Mouse (Mus musculus): ENCODE results near the gene Mrpl28.

Mrpl28 gene

DNA sequence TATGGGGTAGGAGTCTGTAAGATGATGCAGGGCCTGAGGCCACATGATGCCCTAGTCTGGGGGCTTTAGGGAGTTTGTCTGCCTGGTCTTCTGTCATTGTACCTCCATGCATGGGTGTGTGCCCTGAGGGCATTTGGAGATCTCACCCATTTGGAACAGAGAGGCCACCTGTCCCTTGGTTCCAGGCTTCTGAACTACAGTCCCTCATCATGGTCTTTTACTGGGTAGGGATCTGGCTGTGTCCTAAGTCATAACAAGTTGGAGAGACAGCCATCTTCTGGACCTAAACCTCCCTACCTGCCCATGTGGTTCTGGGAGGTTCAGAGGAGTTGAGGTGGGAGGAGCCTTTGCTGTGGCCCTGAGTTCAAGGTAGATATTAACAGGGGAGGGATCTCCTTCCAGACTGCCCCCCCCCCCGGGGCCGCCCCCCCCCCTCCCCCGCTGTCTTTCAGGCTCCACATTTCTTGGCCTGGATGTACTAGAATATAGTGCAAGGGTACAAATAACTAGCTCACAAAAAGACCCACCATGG lies 7.3 kb upstream of the Mrpl28 start:
- DNase-seq (ENCODE audit: low read depth, low spot score) = no peak

- no peak for DNase-seq (ENCODE audit: low read depth, low spot score)
Observed at GRCm38 (mm10) chr17:26116503-26117258, 6.6 kb upstream of the Mrpl28 start.

- no peak for DNase-seq (ENCODE audit: low read depth, low spot score)
Observed at GRCm38 (mm10) chr17:26119766-26120710, 3.3 kb upstream of the Mrpl28 start.

DNA sequence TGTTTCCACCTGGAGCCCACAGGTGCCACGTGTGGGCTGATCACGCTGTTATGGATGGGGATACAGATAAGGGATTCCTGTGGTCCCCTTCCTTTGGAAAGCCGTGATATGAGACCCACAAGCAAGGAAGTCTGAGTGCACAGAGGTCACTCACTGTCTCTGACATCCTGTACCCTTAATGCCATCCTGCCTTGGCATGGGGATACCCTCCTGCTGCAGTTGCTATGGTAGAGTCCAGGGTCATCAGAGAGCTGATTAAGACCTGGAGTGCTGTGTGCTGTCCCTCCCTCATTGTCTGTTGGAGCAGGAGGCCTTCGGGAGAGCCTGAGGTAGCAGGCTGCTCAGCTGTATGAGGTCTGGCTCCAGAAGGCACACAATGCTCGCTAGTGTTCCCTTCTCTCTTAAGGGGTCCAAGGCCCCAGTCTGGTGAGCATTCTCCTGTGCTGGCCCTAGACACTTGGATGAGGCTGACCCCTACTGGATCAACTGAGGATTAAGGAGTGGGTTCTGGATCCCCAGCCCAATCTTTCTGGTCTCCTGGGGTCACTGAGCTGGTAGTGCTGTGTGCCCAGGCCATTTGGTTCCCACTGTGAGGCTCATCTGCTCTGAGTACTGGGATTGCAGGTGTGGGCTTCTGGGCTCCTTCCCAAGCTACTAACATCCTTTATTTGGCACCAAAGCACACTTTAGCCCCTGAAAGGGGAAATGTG lies 714 bp upstream of the Mrpl28 start:
- no peak for DNase-seq (ENCODE audit: low read depth, low spot score)

DNA sequence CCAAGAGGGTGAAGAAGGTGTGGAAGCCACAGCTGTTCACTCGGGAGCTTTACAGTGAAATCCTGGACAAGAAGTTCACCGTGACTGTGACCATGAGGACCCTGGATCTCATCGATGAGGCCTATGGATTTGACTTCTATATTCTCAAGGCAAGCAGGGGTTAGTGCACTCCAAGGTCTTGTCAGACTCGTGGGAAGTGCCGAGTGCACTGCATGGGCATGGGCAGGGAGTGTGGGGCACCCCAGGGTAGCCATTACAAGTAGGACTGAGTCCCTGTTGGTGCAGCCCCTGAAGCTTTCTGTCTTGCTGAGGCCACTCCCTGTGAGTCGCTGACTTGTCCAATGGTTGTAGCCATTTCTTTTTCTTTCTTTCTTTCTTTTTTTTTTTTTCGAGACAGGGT lies 1.3 kb downstream of the Mrpl28 start:
- DNase-seq (ENCODE audit: low read depth, low spot score) = no peak

DNA sequence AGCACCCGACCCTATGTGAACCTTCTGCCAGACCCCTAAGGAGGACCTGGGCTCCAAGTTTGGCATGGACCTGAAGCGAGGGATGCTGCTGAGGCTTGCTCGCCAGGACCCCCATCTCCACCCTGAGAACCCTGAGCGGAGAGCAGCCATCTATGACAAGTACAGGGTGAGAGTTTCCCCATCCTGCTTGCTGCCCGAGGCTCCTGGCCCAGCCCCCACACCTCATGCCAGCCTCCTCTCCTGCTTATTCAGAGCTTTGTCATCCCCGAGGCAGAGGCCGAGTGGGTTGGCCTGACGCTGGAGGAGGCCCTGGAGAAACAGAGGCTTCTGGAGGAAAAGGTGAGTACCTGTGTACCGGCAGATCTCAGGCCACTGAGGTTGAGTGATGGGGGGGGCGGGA lies 1.9 kb downstream of the Mrpl28 start:
- no peak for DNase-seq (ENCODE audit: low read depth, low spot score)

DNA sequence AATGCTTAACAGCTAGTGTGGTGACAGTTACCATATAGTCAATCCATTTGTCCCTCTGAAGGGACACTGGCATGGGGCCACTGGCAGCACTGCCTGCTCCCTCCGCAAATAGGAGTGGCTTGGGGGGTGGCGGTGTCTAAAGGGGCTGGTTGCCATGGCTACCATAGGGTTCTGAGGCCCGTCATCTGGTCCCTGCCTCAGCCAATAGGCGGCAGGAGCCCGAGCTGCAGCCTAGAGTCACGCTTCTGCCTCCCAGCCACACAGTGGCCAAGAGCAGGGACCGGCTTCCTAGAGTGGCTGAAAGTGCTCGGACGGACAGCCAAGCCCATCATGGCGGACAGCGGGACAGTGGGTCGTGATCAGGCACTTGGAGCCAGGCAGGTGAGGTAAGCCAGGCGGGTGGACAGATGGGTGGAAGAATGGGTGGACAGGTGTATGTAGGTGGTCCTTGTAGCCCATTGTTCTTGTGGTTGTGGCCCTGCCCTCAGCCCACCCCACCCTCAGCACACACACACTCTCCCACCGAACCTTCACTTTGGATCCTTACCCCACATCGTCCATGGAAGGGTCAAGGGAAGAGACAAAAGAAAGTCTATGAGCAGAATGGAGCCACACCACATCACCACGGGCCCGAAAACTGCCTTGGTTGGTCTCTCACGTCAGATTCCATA lies 7.9 kb downstream of the Mrpl28 start:
- no peak for DNase-seq (ENCODE audit: low read depth, low spot score)

GRCm38 (mm10) chr17:26131856-26132853 lies 8.9 kb downstream of the Mrpl28 start:
- no peak for DNase-seq (ENCODE audit: low read depth, low spot score)

- no peak for DNase-seq (ENCODE audit: low read depth, low spot score)
Observed at GRCm38 (mm10) chr17:26137106-26137750, 13.9 kb downstream of the Mrpl28 start.

GRCm38 (mm10) chr17:26137751-26138130 lies 14.4 kb downstream of the Mrpl28 start:
- DNase-seq (ENCODE audit: low read depth, low spot score) = no peak

GRCm38 (mm10) chr17:26138239-26138836 lies 15.0 kb downstream of the Mrpl28 start, which contains the start of gene Axin1:
Gene Axin1 (plus strand): TSS chr17:26138688.
- peak; percentile 88 for DNase-seq (ENCODE audit: low read depth, low spot score)

- no peak for DNase-seq (ENCODE audit: low read depth, low spot score)
Observed at GRCm38 (mm10) chr17:26138901-26139381, 15.6 kb downstream of the Mrpl28 start.

- no peak for DNase-seq (ENCODE audit: low read depth, low spot score)
Observed at GRCm38 (mm10) chr17:26142796-26143195, 19.5 kb downstream of the Mrpl28 start.

DNA sequence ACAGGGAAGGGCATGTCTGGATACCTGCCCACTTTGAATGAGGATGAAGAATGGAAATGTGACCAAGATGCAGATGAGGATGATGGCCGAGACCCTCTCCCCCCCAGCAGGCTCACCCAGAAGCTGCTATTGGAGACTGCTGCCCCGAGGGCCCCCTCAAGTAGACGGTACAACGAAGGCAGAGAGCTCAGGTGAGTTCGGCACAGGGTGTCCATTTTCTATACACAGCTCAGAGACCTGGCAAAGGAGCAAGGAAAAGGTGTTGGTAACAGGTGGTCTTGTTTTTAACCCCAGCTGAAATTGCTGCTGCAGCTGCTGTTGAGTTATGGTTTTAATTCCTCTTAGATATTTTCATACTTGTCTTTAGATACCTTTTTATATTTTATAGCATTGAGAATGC lies 20.1 kb downstream of the Mrpl28 start:
- DNase-seq (ENCODE audit: low read depth, low spot score) = no peak

DNA sequence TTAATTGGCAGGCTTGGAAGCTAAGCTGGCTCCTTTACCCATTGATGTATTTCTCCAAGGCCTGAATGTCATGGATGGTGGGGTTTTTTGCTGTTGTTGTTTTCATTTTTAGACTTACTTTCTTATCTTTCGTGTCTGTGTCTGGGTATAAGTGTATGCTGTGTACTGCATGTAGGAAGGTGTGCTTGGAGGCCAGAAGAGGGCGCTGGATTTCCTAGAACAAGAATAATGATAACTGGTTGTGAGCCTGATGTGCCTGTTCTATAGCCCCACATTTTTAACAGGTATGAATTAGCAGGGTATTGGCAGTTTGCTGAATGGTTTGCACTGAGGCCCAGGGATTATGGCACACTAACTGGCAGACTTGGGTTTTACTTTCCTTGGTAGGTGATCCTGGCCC lies 25.8 kb downstream of the Mrpl28 start:
- DNase-seq (ENCODE audit: low read depth, low spot score) = no peak

DNA sequence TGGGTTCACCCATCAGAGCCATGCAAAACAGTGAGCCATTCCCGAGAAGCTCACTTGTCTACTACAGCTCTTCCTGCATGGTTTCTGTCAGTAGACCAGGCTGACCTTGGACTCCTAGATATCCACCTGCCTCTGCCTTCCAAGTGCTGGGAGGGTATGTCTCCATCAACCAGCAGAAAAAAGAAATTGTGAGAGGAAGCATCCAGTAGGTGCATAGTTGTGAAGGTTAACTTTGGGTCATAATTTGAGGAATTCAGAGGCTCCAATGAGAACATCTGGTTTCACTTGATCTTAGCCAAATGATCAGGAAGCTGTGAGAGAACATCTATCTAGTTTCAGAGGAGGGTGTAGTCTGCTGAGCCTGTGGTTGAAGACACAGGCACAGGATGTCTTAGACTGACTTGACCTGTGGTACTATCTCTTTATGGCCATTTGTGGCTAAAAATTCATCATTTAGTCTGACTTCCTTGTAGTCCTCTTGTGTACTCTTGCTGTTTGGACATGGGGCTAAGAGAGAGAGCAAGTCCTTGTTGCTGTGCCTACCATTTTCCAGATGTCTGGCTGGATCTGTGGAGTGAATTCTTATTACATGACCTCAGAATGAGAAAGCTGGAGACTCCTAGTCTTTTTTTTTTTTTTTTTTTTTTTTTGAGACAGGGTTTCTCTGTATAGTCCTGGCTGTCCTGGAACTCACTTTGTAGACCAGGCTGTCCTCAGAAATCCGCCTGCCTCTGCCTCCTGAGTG lies 28.8 kb downstream of the Mrpl28 start:
- DNase-seq (ENCODE audit: low read depth, low spot score) = no peak

- no peak for DNase-seq (ENCODE audit: low read depth, low spot score)
Observed at GRCm38 (mm10) chr17:26162736-26163135, 39.4 kb downstream of the Mrpl28 start.

DNA sequence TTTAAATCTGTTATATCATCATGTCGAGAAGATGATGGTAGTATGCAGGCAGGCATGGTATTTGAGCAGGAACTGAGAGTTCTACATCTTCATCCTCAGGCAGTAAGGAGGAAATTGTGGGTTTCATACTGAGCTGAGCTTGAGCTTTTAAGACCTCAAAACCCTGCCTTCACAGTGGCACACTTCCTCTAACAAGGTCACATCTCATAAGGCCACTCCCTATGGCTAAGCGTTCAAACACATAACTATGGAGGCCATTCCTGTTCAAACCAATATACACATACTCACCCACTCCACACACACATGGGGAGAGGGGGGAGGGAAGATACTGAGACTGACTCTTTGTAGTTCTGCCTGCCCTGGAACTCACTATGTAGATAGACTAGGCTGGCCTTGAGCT lies 44.7 kb downstream of the Mrpl28 start:
- no peak for DNase-seq (ENCODE audit: low read depth, low spot score)

Measured in c-Kit-negative CD71-positive TER-119-positive erythroid progenitor cells, embryonic 14.5 days (primary cell).